Mouse (Mus musculus) neural tube, embryonic 14.5 days (tissue): ENCODE results near the gene Diras1. TPM values are rescaled to one million over a fixed set of nuclear protein-coding genes. Genes with fewer than 3 reads are reported as not detected.

Experiments used
- ATAC-seq: fragments of 200-750 bp; cut with Nextera tagmentation; 2 replicates; pipeline ENCODE4 v1.8.0; 2017; ENCODE audit warnings: low read depth, mild to moderate bottlenecking, moderate TSS enrichment, moderate library complexity
- H3K27ac ChIP-seq: fragments of 300-500 bp; sonication (generic); 2 replicates; pipeline ENCODE4 v1.5.1; 2014; ENCODE audit warnings: low read depth, mild to moderate bottlenecking, control low read depth, low read length, moderate library complexity, mixed read lengths
- H3K27me3 ChIP-seq: fragments of 300-500 bp; sonication (generic); 2 replicates; pipeline ENCODE4 v1.6.1; 2014; ENCODE audit warnings: low read length; ENCODE audit not compliant: control insufficient read depth, insufficient read depth
- H3K36me3 ChIP-seq: fragments of 300-500 bp; sonication (generic); 2 replicates; pipeline ENCODE4 v1.6.1; 2014; ENCODE audit warnings: low read length, mixed read lengths; ENCODE audit not compliant: control insufficient read depth, insufficient read depth
- H3K4me1 ChIP-seq: fragments of 300-500 bp; sonication (generic); 2 replicates; pipeline ENCODE4 v1.6.1; 2014; ENCODE audit warnings: low read length; ENCODE audit not compliant: control insufficient read depth, insufficient read depth
- H3K4me2 ChIP-seq: fragments of 300-500 bp; sonication (generic); 2 replicates; pipeline ENCODE4 v1.6.1; 2014; ENCODE audit warnings: mild to moderate bottlenecking, low read depth, low read length, control low read depth
- H3K4me3 ChIP-seq: fragments of 300-500 bp; sonication (generic); 2 replicates; pipeline ENCODE4 v1.5.1; 2014; ENCODE audit warnings: low read depth, low read length, control low read depth, mixed read lengths
- H3K9ac ChIP-seq: fragments of 300-500 bp; sonication (generic); replicated peaks from 2 replicates; pipeline ENCODE4 v1.6.1; 2014; ENCODE audit warnings: low read depth, mild to moderate bottlenecking, control low read depth, low read length, mixed read lengths
- H3K9me3 ChIP-seq: fragments of 300-500 bp; sonication (generic); 2 replicates; pipeline ENCODE4 v1.6.1; 2016; ENCODE audit warnings: low read length; ENCODE audit not compliant: control insufficient read depth
- WGBS: fragments of 180-500 bp; shearing (Covaris S2); extraction: QIAGEN DNeasy Blood & Tissue Kit; methylation state at CpG from one replicate; pipeline ENCODE4 v1.1.7; 2014; 5-methylcytosine and 5-hydroxymethylcytosine counted together
- polyA plus RNA-seq: library from polyadenylated mRNA; unstranded; fragments of >200 nt; fragmentation: Nextera tagmentation; extraction: Ambion mirVana; gene quantifications from 2 replicates; pipeline ENCODE4 v1.2.1, GENCODE M21; 2014

Gene Diras1
- polyA plus RNA-seq, 1 experiment from 2014 or later = 28.8 TPM

DNA sequence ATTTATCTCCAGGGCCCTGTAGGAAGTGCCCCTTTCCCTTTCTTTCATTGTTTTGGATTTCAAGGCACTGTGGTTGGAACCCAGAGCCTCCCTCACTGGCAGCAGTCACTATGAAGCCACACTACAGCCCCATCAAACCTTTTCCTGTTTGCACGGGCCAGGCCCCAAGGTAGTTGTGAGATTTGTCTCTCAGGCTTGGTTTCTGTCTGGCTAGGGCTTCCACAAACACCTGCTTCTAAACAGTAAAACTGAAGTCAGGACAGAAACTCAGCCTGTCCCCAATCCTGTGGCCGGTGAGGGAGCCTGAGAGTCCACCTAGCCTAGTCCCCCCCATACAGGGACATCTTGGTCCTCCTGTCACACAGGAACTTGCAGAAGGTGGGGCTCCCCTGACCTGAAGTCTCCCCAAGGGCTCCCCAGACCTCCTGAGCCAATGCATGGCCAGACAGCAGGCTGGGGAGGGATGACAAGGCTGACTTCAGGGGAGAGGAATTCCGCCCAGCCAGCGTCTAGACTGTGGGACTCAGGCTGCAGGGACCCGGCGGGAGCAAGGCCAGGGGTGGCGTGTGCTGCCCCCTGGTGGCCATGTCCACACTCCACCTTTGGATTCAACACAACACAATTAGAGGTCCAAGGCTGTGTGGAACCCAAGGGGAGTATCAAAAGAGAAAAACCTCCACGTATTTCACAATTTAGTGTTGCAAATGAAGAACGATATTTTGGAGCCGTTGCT, 37.6 kb downstream of the Diras1 start:
- Histone ChIP-seq H3K27ac (no peak overlapping the region), H3K9me3 (no peaks in the 10 kb centered on the region), H3K4me3 (no peak overlapping the region; the same call in 1 of the 2 replicates), H3K36me3 (no peaks in the 10 kb centered on the region), H3K4me1 (no peaks in the 10 kb centered on the region), H3K27me3 (peaks cover 23% of the 10 kb centered on the region), H3K9ac (no peak overlapping the region), H3K4me2 (no peak overlapping the region)
- WGBS = 15% methylated on average over 10 of the region's 10 CpGs
- peak; percentile 89 for ATAC-seq

DNA sequence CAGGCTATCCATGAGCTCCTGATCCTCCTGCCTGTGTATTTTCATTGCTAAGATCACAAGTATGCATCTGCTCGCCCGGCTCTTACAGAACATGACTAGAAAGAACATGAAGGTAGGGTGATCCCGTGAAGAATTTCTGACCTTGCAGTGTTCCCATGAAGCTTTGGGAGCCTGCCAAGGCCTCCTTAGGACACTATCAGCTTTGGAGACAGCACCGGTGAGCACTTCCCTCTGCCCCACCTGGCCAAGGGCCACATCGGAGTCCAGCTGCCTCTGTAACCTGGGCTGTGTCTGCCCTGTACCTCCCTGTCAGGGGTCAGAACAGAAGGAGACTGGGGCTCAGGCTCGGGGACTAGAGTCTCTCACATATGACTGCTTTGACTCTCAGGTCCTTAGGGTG, 38.7 kb downstream of the Diras1 start:
- WGBS = 74% methylated on average over 6 of the region's 6 CpGs

DNA sequence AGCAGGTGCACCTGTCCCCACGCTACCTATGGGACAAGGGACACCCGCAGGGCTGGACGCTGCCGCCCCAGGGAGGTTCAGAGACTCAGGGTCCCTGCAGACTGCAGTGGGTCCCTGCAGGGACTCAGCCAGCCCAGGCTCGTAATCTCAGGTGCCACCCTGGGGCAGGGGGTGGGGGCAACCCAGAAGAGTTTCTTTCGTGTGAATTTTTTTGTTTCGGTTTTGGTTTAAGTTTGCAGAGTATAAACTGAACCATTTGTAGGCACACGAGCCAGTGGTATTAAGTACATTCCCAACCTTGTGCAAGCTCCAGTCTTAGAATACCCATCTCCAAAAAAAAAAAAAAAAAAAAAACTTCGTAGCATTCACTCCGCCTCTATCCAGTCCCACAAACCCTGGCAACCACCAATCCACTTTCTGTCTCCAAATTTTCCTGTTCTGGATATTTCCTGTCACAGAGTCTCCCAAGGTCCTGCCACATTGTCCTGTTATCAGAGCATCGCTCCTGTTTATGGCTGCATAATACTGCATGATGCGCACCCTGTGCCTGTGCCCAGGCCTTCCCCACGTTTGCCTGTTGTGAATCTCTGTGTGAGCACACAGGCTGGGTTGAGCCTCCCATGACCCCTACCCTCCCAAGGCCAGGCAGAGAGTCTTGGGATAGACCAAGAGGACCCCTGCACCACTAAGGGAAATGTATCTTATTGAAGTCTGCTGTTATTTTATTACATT, 39.3 kb downstream of the Diras1 start:
- peaks cover 23% of the 10 kb centered on the region for H3K27me3 ChIP-seq
- no peak overlapping the region; the same call in 1 of the 2 replicates for H3K9ac ChIP-seq
- no peak overlapping the region for H3K4me3 ChIP-seq
- ATAC-seq = no peak
- H3K36me3 ChIP-seq = no peaks in the 10 kb centered on the region
- no peak overlapping the region for H3K27ac ChIP-seq
- H3K4me1 ChIP-seq = no peaks in the 10 kb centered on the region
- WGBS = 36% methylated on average over 13 of the region's 13 CpGs
- no peaks in the 10 kb centered on the region for H3K9me3 ChIP-seq
- H3K4me2 ChIP-seq = 0 out of 2 replicates have a peak overlapping the region, but pooled peaks have one; percentile 12

More for the DNA sequence above, 38.7 kb downstream of the Diras1 start:
- Histone ChIP-seq H3K27me3 (peaks cover 23% of the 10 kb centered on the region), H3K36me3 (no peaks in the 10 kb centered on the region), H3K4me1 (no peaks in the 10 kb centered on the region), H3K4me2 (no peak overlapping the region), H3K9ac (no peak overlapping the region), H3K9me3 (no peaks in the 10 kb centered on the region), H3K4me3 (no peak overlapping the region), H3K27ac (no peak overlapping the region)
- no peak for ATAC-seq

DNA sequence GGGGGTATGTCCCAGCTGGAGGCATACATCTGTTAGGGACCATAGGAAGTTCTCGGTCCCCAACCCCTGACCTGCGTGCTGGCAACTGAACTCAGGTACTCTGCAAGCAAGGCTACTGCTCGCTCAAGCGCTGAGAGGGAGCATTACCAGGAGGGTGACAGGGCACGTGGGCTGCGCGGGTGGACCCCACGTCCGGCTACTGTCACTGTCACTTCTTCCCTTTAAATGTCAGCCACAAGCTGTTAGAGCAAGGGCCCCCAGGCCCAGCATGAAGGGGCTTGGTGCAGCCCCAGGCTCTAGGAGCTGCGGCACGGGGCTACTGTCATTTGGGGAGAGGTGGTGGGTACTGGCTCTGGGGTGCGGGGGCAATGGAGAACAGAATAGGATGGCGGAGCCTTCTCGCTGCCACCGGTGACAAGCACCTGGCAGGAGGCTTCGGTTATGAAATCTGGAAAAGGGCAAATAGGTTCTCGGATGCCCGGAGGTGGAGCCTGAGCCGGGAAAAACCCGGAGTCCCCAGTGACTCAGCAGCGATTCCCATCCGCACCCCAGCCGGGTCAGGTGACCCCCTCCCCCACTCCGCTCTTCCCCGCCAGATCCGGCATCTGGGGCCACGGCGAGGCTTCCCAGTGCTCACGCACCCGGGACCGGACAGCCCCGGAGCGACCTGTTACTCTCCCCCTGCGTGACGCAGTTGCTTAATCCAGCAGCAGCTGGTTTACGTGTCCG, 40.1 kb downstream of the Diras1 start:
- H3K27ac ChIP-seq = no peak overlapping the region

DNA sequence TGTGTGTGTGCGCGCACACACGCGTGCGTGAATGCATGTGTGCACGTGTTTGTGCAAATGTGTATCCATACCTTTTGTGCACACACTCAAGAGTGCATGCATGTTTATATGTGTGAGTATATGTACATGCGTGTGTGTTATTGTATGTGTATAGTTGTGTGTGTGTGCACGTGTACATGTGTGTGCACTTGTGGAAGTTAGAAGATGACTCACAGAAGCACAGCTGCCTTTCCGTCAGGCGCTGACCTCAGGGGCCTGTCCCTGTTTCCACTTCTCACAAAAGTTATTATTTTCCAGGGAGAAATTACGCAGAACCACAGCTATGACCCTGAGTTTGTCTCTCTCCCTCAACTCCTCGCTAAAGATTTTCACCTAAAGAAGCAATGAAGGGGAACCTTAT, 41.2 kb downstream of the Diras1 start:
- H3K27ac ChIP-seq = no peak overlapping the region
- H3K36me3 ChIP-seq = no peaks in the 10 kb centered on the region
- WGBS = 90% methylated on average over 12 of the region's 12 CpGs
- H3K9me3 ChIP-seq = no peaks in the 10 kb centered on the region
- H3K9ac ChIP-seq = no peak overlapping the region
- no peak for ATAC-seq
- H3K4me1 ChIP-seq = no peaks in the 10 kb centered on the region
- no peak overlapping the region for H3K4me3 ChIP-seq
- no peak overlapping the region for H3K4me2 ChIP-seq
- H3K27me3 ChIP-seq = peaks cover 23% of the 10 kb centered on the region

More for the DNA sequence above, 40.1 kb downstream of the Diras1 start:
- Histone ChIP-seq H3K4me1 (no peaks in the 10 kb centered on the region), H3K36me3 (no peaks in the 10 kb centered on the region), H3K9ac (peak overlapping the region; percentile 28; the same call in 1 of the 2 replicates), H3K4me2 (0 out of 2 replicates have a peak overlapping the region, but pooled peaks have one; percentile 12), H3K4me3 (no peak overlapping the region), H3K9me3 (no peaks in the 10 kb centered on the region), H3K27me3 (peaks cover 23% of the 10 kb centered on the region)
- WGBS = 7% methylated on average over 37 of the region's 37 CpGs
- no peak for ATAC-seq

GRCm38 (mm10) chr10:80982381-80982780, 43.1 kb downstream of the Diras1 start:
- no peak overlapping the region for H3K9ac ChIP-seq
- no peak overlapping the region for H3K27ac ChIP-seq
- H3K36me3 ChIP-seq = no peaks in the 10 kb centered on the region
- peaks cover 23% of the 10 kb centered on the region for H3K27me3 ChIP-seq
- H3K4me3 ChIP-seq = no peak overlapping the region
- H3K4me1 ChIP-seq = no peaks in the 10 kb centered on the region
- 55% methylated on average over 4 of the region's 4 CpGs for WGBS
- no peak for ATAC-seq
- no peaks in the 10 kb centered on the region for H3K9me3 ChIP-seq
- no peak overlapping the region for H3K4me2 ChIP-seq

GRCm38 (mm10) chr10:80981564-80982112, 43.8 kb downstream of the Diras1 start:
- H3K4me1 ChIP-seq = no peaks in the 10 kb centered on the region
- 57% methylated on average over 7 of the region's 7 CpGs for WGBS

GRCm38 (mm10) chr10:80975478-80975877, 50.0 kb downstream of the Diras1 start:
- Histone ChIP-seq H3K27me3 (no peaks in the 10 kb centered on the region), H3K9ac (no peak overlapping the region), H3K36me3 (no peaks in the 10 kb centered on the region), H3K9me3 (no peaks in the 10 kb centered on the region), H3K4me3 (no peak overlapping the region), H3K4me2 (no peak overlapping the region), H3K4me1 (0 out of 2 replicates have a peak, but pooled peaks cover 3% of the 10 kb centered on the region), H3K27ac (no peak overlapping the region)
- WGBS = 88% methylated on average over 11 of the region's 11 CpGs
- no peak for ATAC-seq

More at GRCm38 (mm10) chr10:80981564-80982112, 43.8 kb downstream of the Diras1 start:
- Histone ChIP-seq H3K9me3 (no peaks in the 10 kb centered on the region), H3K4me3 (no peak overlapping the region), H3K9ac (no peak overlapping the region), H3K27ac (no peak overlapping the region), H3K4me2 (no peak overlapping the region), H3K27me3 (peaks cover 18% of the 10 kb centered on the region), H3K36me3 (no peaks in the 10 kb centered on the region)
- no peak for ATAC-seq
